Mouse (Mus musculus) CH12.LX (cell line): ENCODE results near the gene Dok4.
"Not testable (repeated sequence)": the region's sequence is repeated elsewhere in the genome, so short reads cannot be mapped to it uniquely, and the experiment has no call there.

Experiments used
- CTCF ChIP-seq, 2 experiments: IDR thresholded peaks in 1 of 2; conservative IDR thresholded peaks in 1 of 2; 2 replicates each; pipeline ENCODE4 v1.5.1; 2011 to 2012; ENCODE audit warnings: low read depth in 2 of 2, low read length in 2 of 2, improper control_type of control experiment in 1 of 2, inconsistent platforms in 1 of 2, mild to moderate bottlenecking in 1 of 2, moderate library complexity in 1 of 2
- MAX ChIP-seq: IDR thresholded peaks from 2 replicates; pipeline ENCODE4 v1.6.1; 2011; ENCODE audit warnings: low read length, improper control_type of control experiment
- NELFE ChIP-seq: IDR thresholded peaks from 2 replicates; pipeline ENCODE4 v1.6.1; 2011; ENCODE audit warnings: low read depth, low read length, improper control_type of control experiment
- POLR2A ChIP-seq: IDR thresholded peaks from 2 replicates; pipeline ENCODE4 v1.6.1; 2011; ENCODE audit warnings: low read depth, mild to moderate bottlenecking, improper control_type of control experiment, low read length
- SMC3 ChIP-seq: IDR thresholded peaks from 2 replicates; pipeline ENCODE4 v1.6.1; 2011; ENCODE audit warnings: low read depth, low read length, improper control_type of control experiment
- USF2 ChIP-seq: conservative IDR thresholded peaks from 2 replicates; pipeline ENCODE4 v1.6.1; 2011; ENCODE audit warnings: low read depth, low read length, improper control_type of control experiment
- ZC3H11A ChIP-seq: IDR thresholded peaks from 2 replicates; pipeline ENCODE4 v1.6.1; 2012; ENCODE audit warnings: low read depth, mild to moderate bottlenecking, inconsistent platforms, low read length, improper control_type of control experiment

DNA sequence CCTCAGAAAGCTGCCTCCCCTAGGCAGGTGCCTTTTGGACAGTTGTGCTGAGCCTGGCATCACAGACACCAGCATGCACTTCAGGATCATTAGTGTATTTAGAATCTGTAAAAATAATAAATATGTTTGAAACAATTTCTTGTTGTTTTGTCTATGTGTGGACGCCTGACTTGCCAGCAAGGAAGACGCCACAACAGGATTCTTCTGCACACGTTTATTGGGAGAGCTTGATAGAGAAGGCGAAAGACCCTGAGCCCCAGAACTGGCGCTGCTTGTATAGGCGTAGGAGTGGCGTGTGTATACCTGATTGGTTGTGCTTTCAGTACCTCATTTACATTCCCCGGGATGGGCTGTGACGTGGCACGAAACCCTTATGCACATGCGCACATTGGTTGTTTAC, 21.4 kb downstream of the Dok4 start:
- not testable (repeated sequence) for TF ChIP-seq MAX; POLR2A; SMC3; CTCF (conservative IDR thresholded peaks at IDR 0.05 in 1 of 2, IDR thresholded peaks at IDR 0.05 in 1 of 2; ENCODE audit: low read depth in 2 of 2, low read length in 2 of 2); ZC3H11A; USF2; NELFE
